Mouse (Mus musculus): ENCODE data around the gene Lpp. TPM values are rescaled to one million over a fixed set of nuclear protein-coding genes. Genes with fewer than 3 reads are reported as not detected.

Lpp gene
- total and polyA plus RNA-seq, 3 experiments: not detected

DNA sequence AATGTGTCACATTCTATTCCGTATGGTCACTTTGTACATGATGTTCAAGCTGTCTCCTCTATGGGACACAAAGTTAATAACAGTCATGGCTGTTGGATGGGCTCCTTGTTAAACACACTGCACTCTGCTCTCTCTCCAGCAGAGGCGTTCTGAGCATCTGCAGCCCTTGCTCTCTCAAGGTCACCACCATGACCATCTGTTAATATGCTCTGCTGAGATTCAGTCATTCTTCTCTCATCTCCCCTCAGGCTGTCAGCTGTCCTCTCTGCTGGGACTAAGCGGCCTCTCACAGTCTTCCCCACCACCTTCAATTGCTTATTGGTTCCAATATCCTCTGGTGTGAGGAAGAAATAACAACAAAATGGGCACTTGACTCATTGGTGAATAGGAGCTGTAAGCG is 425.8 kb downstream of the Lpp start:
- H3K4me1 ChIP-seq (ENCODE audit: control insufficient read depth in 1 of 2, insufficient read depth in 2 of 2, low read length in 2 of 2): no peaks in the 10 kb centered on the region

DNA sequence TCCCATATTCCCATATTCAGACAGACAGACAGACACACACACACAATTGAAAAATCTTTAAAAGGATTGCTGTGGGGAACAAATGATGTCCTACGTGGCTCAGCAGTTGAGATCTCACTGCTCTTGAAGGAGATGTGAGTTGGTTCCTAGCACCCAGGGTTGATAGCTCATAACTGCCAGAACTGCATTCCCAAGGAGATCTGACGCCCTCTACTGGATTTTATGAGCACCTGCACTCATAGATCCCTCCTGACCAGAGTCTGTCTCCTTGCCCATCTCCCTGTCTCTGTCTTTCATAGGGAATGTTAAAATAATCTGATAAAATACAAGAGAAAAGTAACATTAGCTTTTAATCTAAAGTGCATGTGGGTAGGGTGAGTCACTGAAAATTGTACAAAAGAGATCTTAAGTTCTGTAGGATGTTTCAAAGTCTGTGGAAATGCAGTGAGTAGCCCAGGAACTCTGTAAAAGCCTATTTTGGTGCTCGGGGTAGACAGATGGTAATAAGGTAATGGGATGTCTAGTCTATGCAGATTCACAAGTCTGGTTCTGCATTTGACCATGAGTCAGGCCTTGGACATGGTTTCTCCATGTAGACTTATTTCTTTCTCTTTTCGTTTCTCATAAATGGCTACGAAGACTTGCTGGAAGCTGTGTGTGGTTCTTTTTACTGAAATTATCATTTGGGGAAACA is 429.0 kb downstream of the Lpp start:
- no peaks in the 10 kb centered on the region for H3K79me2 ChIP-seq (ENCODE audit: control insufficient read depth, insufficient read depth, low read length, poor library complexity)
- no peaks in the 10 kb centered on the region for H3K27me3 ChIP-seq (ENCODE audit: control insufficient read depth in 1 of 2, insufficient read depth in 2 of 2, low read length in 2 of 2)
- no peak overlapping the region for H3K27ac ChIP-seq (ENCODE audit: control insufficient read depth, low read depth, low read length)
- no peaks in the 10 kb centered on the region for H3K36me3 ChIP-seq (ENCODE audit: control insufficient read depth in 1 of 2, insufficient read depth in 2 of 2, low read length in 2 of 2)
- no peaks in the 10 kb centered on the region for H3K4me1 ChIP-seq (ENCODE audit: control insufficient read depth in 1 of 2, insufficient read depth in 2 of 2, low read length in 2 of 2)
- TF ChIP-seq RCOR1 (IDR thresholded peaks at IDR 0.05; ENCODE audit: low read depth, low read length) (no peak), MAZ (IDR thresholded peaks at IDR 0.05; ENCODE audit: low read depth, low read length) (no peak), BHLHE40 (IDR thresholded peaks at IDR 0.05; ENCODE audit: borderline replicate concordance, low read depth, low read length) (no peak), USF1 (IDR thresholded peaks at IDR 0.05; ENCODE audit: low read depth, low read length) (no peak), ZC3H11A (IDR thresholded peaks at IDR 0.05; ENCODE audit: low read depth, low read length) (no peak), MAX (IDR thresholded peaks at IDR 0.05; ENCODE audit: low read length) (no peak), MXI1 (IDR thresholded peaks at IDR 0.05; ENCODE audit: low read depth, low read length) (no peak), MYB (IDR thresholded peaks at IDR 0.05; ENCODE audit: low read depth, low read length) (no peak), RAD21 (IDR thresholded peaks at IDR 0.05; ENCODE audit: low read depth, low read length) (no peak), POLR2AphosphoS2 (IDR thresholded peaks at IDR 0.05; ENCODE audit: low read length) (no peak), SMC3 (IDR thresholded peaks at IDR 0.05; ENCODE audit: low read depth, low read length) (no peak), MYC (IDR thresholded peaks at IDR 0.05; ENCODE audit: low read depth, low read length) (no peak), MEF2A (IDR thresholded peaks at IDR 0.05; ENCODE audit: extremely low read depth, insufficient replicate concordance, low read depth, low read length, poor library complexity, severe bottlenecking) (no peak), CHD1 (IDR thresholded peaks at IDR 0.05; ENCODE audit: low read depth, low read length) (no peak), KAT2A (conservative IDR thresholded peaks at IDR 0.05; ENCODE audit: low read depth, low read length) (no peak), CHD2 (IDR thresholded peaks at IDR 0.05; ENCODE audit: low read length) (no peak), USF2 (IDR thresholded peaks at IDR 0.05; ENCODE audit: borderline replicate concordance in 1 of 2, insufficient read depth in 1 of 2, low read depth in 1 of 2, low read length in 2 of 2) (no peak), HCFC1 (IDR thresholded peaks at IDR 0.05; ENCODE audit: low read depth, low read length) (no peak)
- H3K9ac ChIP-seq (ENCODE audit: control insufficient read depth, low read depth, low read length, poor library complexity, severe bottlenecking): no peak overlapping the region
- H3K4me3 ChIP-seq (ENCODE audit: control insufficient read depth in 1 of 2, insufficient read depth in 1 of 2, low read depth in 2 of 2, low read length in 2 of 2): no peak overlapping the region
- no peaks in the 10 kb centered on the region for H3K9me3 ChIP-seq (replicated peaks; ENCODE audit: insufficient read depth, low read length)
- no peak for DNase-seq (ENCODE audit: low read depth, low spot score)

More for the DNA sequence above, 425.8 kb downstream of the Lpp start:
- Histone ChIP-seq H3K79me2 (ENCODE audit: control insufficient read depth, insufficient read depth, low read length, poor library complexity) (no peaks in the 10 kb centered on the region), H3K27me3 (ENCODE audit: control insufficient read depth in 1 of 2, insufficient read depth in 2 of 2, low read length in 2 of 2) (no peaks in the 10 kb centered on the region), H3K27ac (ENCODE audit: control insufficient read depth, low read depth, low read length) (no peak overlapping the region), H3K36me3 (ENCODE audit: control insufficient read depth in 1 of 2, insufficient read depth in 2 of 2, low read length in 2 of 2) (no peaks in the 10 kb centered on the region), H3K9ac (ENCODE audit: control insufficient read depth, low read depth, low read length, poor library complexity, severe bottlenecking) (no peak overlapping the region), H3K4me3 (ENCODE audit: control insufficient read depth in 1 of 2, insufficient read depth in 1 of 2, low read depth in 2 of 2, low read length in 2 of 2) (no peak overlapping the region), H3K9me3 (replicated peaks; ENCODE audit: insufficient read depth, low read length) (no peaks in the 10 kb centered on the region)
- no peak for DNase-seq (ENCODE audit: low read depth, low spot score)
- TF ChIP-seq ETS1 (IDR thresholded peaks at IDR 0.05; ENCODE audit: low read depth, low read length) (no peak), TBP (IDR thresholded peaks at IDR 0.05; ENCODE audit: low read depth, low read length) (no peak), E2F4 (IDR thresholded peaks at IDR 0.05; ENCODE audit: borderline replicate concordance, low read depth, low read length) (no peak), TAL1 (IDR thresholded peaks at IDR 0.05; ENCODE audit: low read length) (no peak), HCFC1 (IDR thresholded peaks at IDR 0.05; ENCODE audit: low read depth, low read length) (no peak), POLR2A (IDR thresholded peaks at IDR 0.05; ENCODE audit: control insufficient read depth in 1 of 2, insufficient read depth in 1 of 2, low read depth in 1 of 2, low read length in 2 of 2, poor library complexity in 1 of 2) (no peak), MAFK (IDR thresholded peaks at IDR 0.05; ENCODE audit: borderline replicate concordance, low read depth, low read length) (no peak), CHD2 (IDR thresholded peaks at IDR 0.05; ENCODE audit: low read length) (no peak), USF1 (IDR thresholded peaks at IDR 0.05; ENCODE audit: low read depth, low read length) (no peak), ZNF384 (IDR thresholded peaks at IDR 0.05; ENCODE audit: low read depth, low read length) (no peak)
